Mouse (Mus musculus) B cell, adult 62 days (primary cell): ENCODE results near the gene Cpped1. TPM values are rescaled to one million over a fixed set of nuclear protein-coding genes. Genes with fewer than 3 reads are reported as not detected.

Experiments
- total RNA-seq: library from RNA; stranded (reverse); gene quantifications from 4 replicates; pipeline ENCODE4 v1.2.4, GENCODE M21; 2023

Cpped1 gene
- total RNA-seq, result 5.3 to 7.1 TPM (median 6.3 TPM) in 4 replicates

GRCm38 (mm10) chr16:11909035-11909591, at the start of gene Cpped1:
TSS of gene Cpped1 (minus strand) at chr16:11909445.

Other genes starting within 250 kb of the Cpped1 start
- gene Shisa9, start 74.7 kb upstream of the Cpped1 start, total RNA-seq, result not detected in 4 replicates